Mouse (Mus musculus): ENCODE measurements around the gene 4930524B15Rik. TPM values are rescaled to one million over a fixed set of nuclear protein-coding genes. Genes with fewer than 3 reads are reported as not detected.
"Not testable (repeated sequence)": the region's sequence is repeated elsewhere in the genome, so short reads cannot be mapped to it uniquely, and the experiment has no call there.

Gene 4930524B15Rik
- total and polyA plus RNA-seq, 3 experiments, result not detected

- no peak for ATAC-seq (ENCODE audit: extremely low read depth, insufficient number of reproducible peaks, low FRiP score, poor library complexity, severe bottlenecking)
- TF ChIP-seq TAL1 (conservative IDR thresholded peaks at IDR 0.05; ENCODE audit: low read depth, low read length) (no peak), CTCF (IDR thresholded peaks at IDR 0.05; ENCODE audit: low read depth, low read length) (no peak), GATA2 (IDR thresholded peaks at IDR 0.05; ENCODE audit: borderline replicate concordance, low read depth, low read length) (no peak), POLR2AphosphoS5 (IDR thresholded peaks at IDR 0.05; ENCODE audit: insufficient replicate concordance, low read depth, low read length) (no peak), GATA1 (IDR thresholded peaks at IDR 0.05; ENCODE audit: borderline replicate concordance, low read length) (no peak)
- H3K36me3 ChIP-seq (replicated peaks), result no peaks in the 10 kb centered on the region
- H3K9me3 ChIP-seq (replicated peaks), result no peaks in the 10 kb centered on the region
- H3K4me1 ChIP-seq (ENCODE audit: insufficient read depth, low read depth, low read length), result no peaks in the 10 kb centered on the region
- no peak for DNase-seq (ENCODE audit: low spot score)
- H3K27me3 ChIP-seq (ENCODE audit: insufficient read depth, low read length), result peaks cover 2% of the 10 kb centered on the region
- no peak overlapping the region for H3K4me3 ChIP-seq (ENCODE audit: low read depth, low read length)
Observed at GRCm38 (mm10) chr11:31981830-31982229, 16.4 kb downstream of the 4930524B15Rik start.

- H3K4me1 ChIP-seq (ENCODE audit: insufficient read depth, low read depth, low read length); ATAC-seq (ENCODE audit: extremely low read depth, insufficient number of reproducible peaks, low FRiP score, poor library complexity, severe bottlenecking); H3K27me3 ChIP-seq (ENCODE audit: insufficient read depth, low read length); DNase-seq (ENCODE audit: low spot score); H3K9me3 ChIP-seq (replicated peaks); H3K4me3 ChIP-seq (ENCODE audit: low read depth, low read length); H3K36me3 ChIP-seq (replicated peaks): not testable (repeated sequence)
Observed at GRCm38 (mm10) chr11:31982247-31982943, 17.0 kb downstream of the 4930524B15Rik start.

GRCm38 (mm10) chr11:31983249-31983648 is 17.9 kb downstream of the 4930524B15Rik start:
- TF ChIP-seq POLR2AphosphoS5 (IDR thresholded peaks at IDR 0.05; ENCODE audit: insufficient replicate concordance, low read depth, low read length) (no peak), GATA2 (IDR thresholded peaks at IDR 0.05; ENCODE audit: borderline replicate concordance, low read depth, low read length) (no peak), CTCF (IDR thresholded peaks at IDR 0.05; ENCODE audit: low read depth, low read length) (no peak)
- no peak for DNase-seq (ENCODE audit: low spot score)
- no peaks in the 10 kb centered on the region for H3K9me3 ChIP-seq (replicated peaks)
- H3K36me3 ChIP-seq (replicated peaks), result no peaks in the 10 kb centered on the region
- ATAC-seq (ENCODE audit: extremely low read depth, insufficient number of reproducible peaks, low FRiP score, poor library complexity, severe bottlenecking), result no peak
- H3K4me3 ChIP-seq (ENCODE audit: low read depth, low read length), result no peak overlapping the region
- peaks cover 2% of the 10 kb centered on the region for H3K27me3 ChIP-seq (ENCODE audit: insufficient read depth, low read length)
- H3K4me1 ChIP-seq (ENCODE audit: insufficient read depth, low read depth, low read length), result no peaks in the 10 kb centered on the region

- ATAC-seq (ENCODE audit: extremely low read depth, insufficient number of reproducible peaks, low FRiP score, poor library complexity, severe bottlenecking), result no peak
- no peak for DNase-seq (ENCODE audit: low spot score)
Observed at GRCm38 (mm10) chr11:31984786-31985185, 19.4 kb downstream of the 4930524B15Rik start.

GRCm38 (mm10) chr11:31992535-31992934 is 27.1 kb downstream of the 4930524B15Rik start:
- H3K36me3 ChIP-seq (replicated peaks), result no peaks in the 10 kb centered on the region
- no peaks in the 10 kb centered on the region for H3K9me3 ChIP-seq (replicated peaks)
- TF ChIP-seq GATA2 (IDR thresholded peaks at IDR 0.05; ENCODE audit: borderline replicate concordance, low read depth, low read length), result no peak
- TF ChIP-seq GATA1 (IDR thresholded peaks at IDR 0.05; ENCODE audit: borderline replicate concordance, low read length), result no peak
- TF ChIP-seq POLR2AphosphoS5 (IDR thresholded peaks at IDR 0.05; ENCODE audit: insufficient replicate concordance, low read depth, low read length), result no peak
- TF ChIP-seq CTCF (IDR thresholded peaks at IDR 0.05; ENCODE audit: low read depth, low read length), result no peak
- TF ChIP-seq TAL1 (conservative IDR thresholded peaks at IDR 0.05; ENCODE audit: low read depth, low read length), result no peak
- DNase-seq (ENCODE audit: low spot score) (no peak), ATAC-seq (ENCODE audit: extremely low read depth, insufficient number of reproducible peaks, low FRiP score, poor library complexity, severe bottlenecking) (no peak)
- no peaks in the 10 kb centered on the region for H3K4me1 ChIP-seq (ENCODE audit: insufficient read depth, low read depth, low read length)
- no peak overlapping the region for H3K4me3 ChIP-seq (ENCODE audit: low read depth, low read length)
- H3K27me3 ChIP-seq (ENCODE audit: insufficient read depth, low read length), result no peaks in the 10 kb centered on the region; the same call in 1 of the 2 replicates

More at GRCm38 (mm10) chr11:31984786-31985185, 19.4 kb downstream of the 4930524B15Rik start:
- Histone ChIP-seq H3K4me3 (ENCODE audit: low read depth, low read length) (no peak overlapping the region), H3K9me3 (replicated peaks) (no peaks in the 10 kb centered on the region), H3K4me1 (ENCODE audit: insufficient read depth, low read depth, low read length) (no peaks in the 10 kb centered on the region), H3K27me3 (ENCODE audit: insufficient read depth, low read length) (peaks cover 2% of the 10 kb centered on the region), H3K36me3 (replicated peaks) (no peaks in the 10 kb centered on the region)
- TF ChIP-seq TAL1 (conservative IDR thresholded peaks at IDR 0.05; ENCODE audit: low read depth, low read length), result no peak

- H3K4me3 ChIP-seq (ENCODE audit: low read depth, low read length), result no peak overlapping the region
- H3K36me3 ChIP-seq (replicated peaks), result no peaks in the 10 kb centered on the region
- peaks cover 7% of the 10 kb centered on the region; the same call in 1 of the 2 replicates for H3K27me3 ChIP-seq (ENCODE audit: insufficient read depth, low read length)
- H3K9me3 ChIP-seq (replicated peaks), result no peaks in the 10 kb centered on the region
- no peaks in the 10 kb centered on the region for H3K4me1 ChIP-seq (ENCODE audit: insufficient read depth, low read depth, low read length)
- TF ChIP-seq POLR2AphosphoS5 (IDR thresholded peaks at IDR 0.05; ENCODE audit: insufficient replicate concordance, low read depth, low read length), result no peak
- no peak for TF ChIP-seq TAL1 (conservative IDR thresholded peaks at IDR 0.05; ENCODE audit: low read depth, low read length)
- no peak for TF ChIP-seq GATA1 (IDR thresholded peaks at IDR 0.05; ENCODE audit: borderline replicate concordance, low read length)
- TF ChIP-seq GATA2 (IDR thresholded peaks at IDR 0.05; ENCODE audit: borderline replicate concordance, low read depth, low read length), result no peak
- TF ChIP-seq CTCF (IDR thresholded peaks at IDR 0.05; ENCODE audit: low read depth, low read length), result no peak
- no peak for DNase-seq (ENCODE audit: low spot score)
- ATAC-seq (ENCODE audit: extremely low read depth, insufficient number of reproducible peaks, low FRiP score, poor library complexity, severe bottlenecking), result no peak
Observed at GRCm38 (mm10) chr11:31999716-32000115, 34.3 kb downstream of the 4930524B15Rik start.

GRCm38 (mm10) chr11:32000281-32000680 is 34.9 kb downstream of the 4930524B15Rik start, which contains the start of gene Nsg2:
Gene Nsg2, plus strand, starts transcription at chr11:32000463.
- DNase-seq (ENCODE audit: low spot score) (no peak), ATAC-seq (ENCODE audit: extremely low read depth, insufficient number of reproducible peaks, low FRiP score, poor library complexity, severe bottlenecking) (no peak)
- no peaks in the 10 kb centered on the region for H3K36me3 ChIP-seq (replicated peaks)
- no peak within 1 kb of the TSS for H3K4me3 ChIP-seq (ENCODE audit: low read depth, low read length)
- no peaks in the 10 kb centered on the region for H3K4me1 ChIP-seq (ENCODE audit: insufficient read depth, low read depth, low read length)
- peaks cover 8% of the 10 kb centered on the region for H3K27me3 ChIP-seq (ENCODE audit: insufficient read depth, low read length)
- TF ChIP-seq GATA1 (IDR thresholded peaks at IDR 0.05; ENCODE audit: borderline replicate concordance, low read length), result no peak
- TF ChIP-seq GATA2 (IDR thresholded peaks at IDR 0.05; ENCODE audit: borderline replicate concordance, low read depth, low read length), result no peak
- no peak for TF ChIP-seq TAL1 (conservative IDR thresholded peaks at IDR 0.05; ENCODE audit: low read depth, low read length)
- no peak for TF ChIP-seq CTCF (IDR thresholded peaks at IDR 0.05; ENCODE audit: low read depth, low read length)
- TF ChIP-seq POLR2AphosphoS5 (IDR thresholded peaks at IDR 0.05; ENCODE audit: insufficient replicate concordance, low read depth, low read length), result no peak
- H3K9me3 ChIP-seq (replicated peaks), result no peaks in the 10 kb centered on the region

All from G1E (cell line).